Mouse (Mus musculus): ENCODE results near the gene Cd9. TPM values are rescaled to one million over a fixed set of nuclear protein-coding genes. Genes with fewer than 3 reads are reported as not detected.

Gene Cd9
- total and polyA plus RNA-seq, 3 experiments, result 12.1 to 27.5 (median 21.6) TPM

GRCm38 (mm10) chr6:125512950-125513596 lies 18.5 kb upstream of the Cd9 start:
- in situ Hi-C loops (cut with MboI; ENCODE audit: low pct_ligation_motif_present, low pct_unique_long_range_greater_than_20kb, low sequenced_read_pairs) (no loop called here), dilution Hi-C loops (cut with MboI; ENCODE audit: extremely low pct_ligation_motif_present, extremely low pct_unique_long_range_greater_than_20kb, low sequenced_read_pairs) (no loop called here)
- H3K4me2 ChIP-seq (ENCODE audit: insufficient read depth, low read depth, poor library complexity, severe bottlenecking), result no peak overlapping the region
- TF ChIP-seq JUND (conservative IDR thresholded peaks at IDR 0.05; ENCODE audit: low read depth, low read length) (no peak), MYC (IDR thresholded peaks at IDR 0.05; ENCODE audit: low read depth, low read length) (no peak), POLR2AphosphoS2 (IDR thresholded peaks at IDR 0.05; ENCODE audit: low read depth, low read length) (no peak)
- no peak overlapping the region for H3K4me3 ChIP-seq (replicated peaks in 1 of 3; ENCODE audit: low read depth in 2 of 3, low read length in 2 of 3, poor library complexity in 1 of 3)
- H3K9ac ChIP-seq (ENCODE audit: insufficient read depth, low read depth), result no peak overlapping the region
- H3K4me1 ChIP-seq (ENCODE audit: control insufficient read depth in 1 of 2, insufficient read depth in 2 of 2), result peaks cover 0 to 14% of the 10 kb centered on the region in 2 experiments; a peak in 2 of 4 replicates
- peaks cover 2% of the 10 kb centered on the region for H3K27me3 ChIP-seq (replicated peaks)
- no peak overlapping the region for H3K27ac ChIP-seq (ENCODE audit: insufficient read depth, low read depth)
- no peaks in the 10 kb centered on the region for H3K36me3 ChIP-seq (replicated peaks in 1 of 2; ENCODE audit: control insufficient read depth in 1 of 2, insufficient read depth in 1 of 2, low read length in 1 of 2)
- H3K9me3 ChIP-seq (replicated peaks; ENCODE audit: low read length), result no peaks in the 10 kb centered on the region
- H3K79me2 ChIP-seq (replicated peaks; ENCODE audit: control insufficient read depth, extremely low read depth, insufficient read depth, poor library complexity, severe bottlenecking), result no peaks in the 10 kb centered on the region
- no peak for DNase-seq (ENCODE audit: extremely low read depth)

GRCm38 (mm10) chr6:125511196-125511595 lies 16.6 kb upstream of the Cd9 start:
- in situ Hi-C loops (cut with MboI; ENCODE audit: low pct_ligation_motif_present, low pct_unique_long_range_greater_than_20kb, low sequenced_read_pairs), result no loop called here
- Histone ChIP-seq H3K36me3 (replicated peaks in 1 of 2; ENCODE audit: control insufficient read depth in 1 of 2, insufficient read depth in 1 of 2, low read length in 1 of 2) (no peaks in the 10 kb centered on the region), H3K9ac (ENCODE audit: insufficient read depth, low read depth) (no peak overlapping the region), H3K4me2 (ENCODE audit: insufficient read depth, low read depth, poor library complexity, severe bottlenecking) (no peak overlapping the region), H3K9me3 (replicated peaks; ENCODE audit: low read length) (no peaks in the 10 kb centered on the region), H3K4me3 (replicated peaks in 1 of 3; ENCODE audit: low read depth in 2 of 3, low read length in 2 of 3, poor library complexity in 1 of 3) (no peak overlapping the region), H3K4me1 (ENCODE audit: control insufficient read depth in 1 of 2, insufficient read depth in 2 of 2) (peaks cover 2 to 18% of the 10 kb centered on the region in 2 experiments; a peak in 3 of 4 replicates), H3K27ac (ENCODE audit: insufficient read depth, low read depth) (no peak overlapping the region), H3K27me3 (replicated peaks) (no peaks in the 10 kb centered on the region), H3K79me2 (replicated peaks; ENCODE audit: control insufficient read depth, extremely low read depth, insufficient read depth, poor library complexity, severe bottlenecking) (no peaks in the 10 kb centered on the region)
- dilution Hi-C loops (cut with MboI; ENCODE audit: extremely low pct_ligation_motif_present, extremely low pct_unique_long_range_greater_than_20kb, low sequenced_read_pairs), result no loop called here
- DNase-seq (ENCODE audit: extremely low read depth), result no peak
- no peak for TF ChIP-seq TBP (conservative IDR thresholded peaks at IDR 0.05; ENCODE audit: low read depth, low read length)
- TF ChIP-seq ZNF384 (IDR thresholded peaks at IDR 0.05; ENCODE audit: low read depth, low read length), result no peak

- in situ Hi-C loops (cut with MboI; ENCODE audit: low pct_ligation_motif_present, low pct_unique_long_range_greater_than_20kb, low sequenced_read_pairs), result no loop called here
- TF ChIP-seq ZNF384 (IDR thresholded peaks at IDR 0.05; ENCODE audit: low read depth, low read length) (peak; percentile 36; the same call in 1 of the 2 replicates), ZMIZ1 (IDR thresholded peaks at IDR 0.05; ENCODE audit: low read depth, low read length) (no peak)
- Histone ChIP-seq H3K9me3 (replicated peaks; ENCODE audit: low read length) (no peaks in the 10 kb centered on the region), H3K4me3 (replicated peaks in 1 of 3; ENCODE audit: low read depth in 2 of 3, low read length in 2 of 3, poor library complexity in 1 of 3) (no peak overlapping the region), H3K79me2 (replicated peaks; ENCODE audit: control insufficient read depth, extremely low read depth, insufficient read depth, poor library complexity, severe bottlenecking) (no peaks in the 10 kb centered on the region), H3K27me3 (replicated peaks) (no peaks in the 10 kb centered on the region), H3K9ac (ENCODE audit: insufficient read depth, low read depth) (no peak overlapping the region), H3K27ac (ENCODE audit: insufficient read depth, low read depth) (no peak overlapping the region), H3K36me3 (replicated peaks in 1 of 2; ENCODE audit: control insufficient read depth in 1 of 2, insufficient read depth in 1 of 2, low read length in 1 of 2) (no peaks in the 10 kb centered on the region), H3K4me2 (ENCODE audit: insufficient read depth, low read depth, poor library complexity, severe bottlenecking) (no peak overlapping the region), H3K4me1 (ENCODE audit: control insufficient read depth in 1 of 2, insufficient read depth in 2 of 2) (peaks cover 6 to 23% of the 10 kb centered on the region in 2 experiments)
- DNase-seq (ENCODE audit: extremely low read depth), result no peak
- dilution Hi-C loops (cut with MboI; ENCODE audit: extremely low pct_ligation_motif_present, extremely low pct_unique_long_range_greater_than_20kb, low sequenced_read_pairs), result no loop called here
Observed at GRCm38 (mm10) chr6:125510645-125511044, 16.1 kb upstream of the Cd9 start.

Measured in CH12.LX (cell line).